Mouse (Mus musculus) monocyte, adult 2 months (primary cell): ENCODE measurements around the gene Hoxa3.

Source experiments
- DNase-seq, 2 experiments: peaks; one replicate each; pipeline ENCODE4 v3.0.0; 2022; ENCODE audit warnings: low spot score in 2 of 2, low read depth in 1 of 2

Gene Hoxa3

GRCm38 (mm10) chr6:52213119-52213986, at the start of gene Hoxa3, which contains the start of gene Gm28308:
Gene Hoxa3, minus strand, starts transcription at chr6:52213336.
Gene Gm28308, minus strand, starts transcription at chr6:52213339.
- DNase-seq: no peak

- DNase-seq: no peak
These were observed 49.6 kb upstream of the Hoxa3 start for GRCm38 (mm10) chr6:52262463-52263320.

GRCm38 (mm10) chr6:52261751-52262462, 48.8 kb upstream of the Hoxa3 start:
- DNase-seq: no peak

- DNase-seq: no peak
These were observed 47.8 kb upstream of the Hoxa3 start, which contains the start of gene Hoxa13 for GRCm38 (mm10) chr6:52260654-52261575. Gene Hoxa13, minus strand, starts transcription at chr6:52260880.

GRCm38 (mm10) chr6:52259811-52260261, 46.7 kb upstream of the Hoxa3 start:
- no peak for DNase-seq

GRCm38 (mm10) chr6:52259081-52259790, 46.1 kb upstream of the Hoxa3 start:
- DNase-seq: no peak

GRCm38 (mm10) chr6:52256956-52257355, 43.8 kb upstream of the Hoxa3 start:
- DNase-seq: peak in 1 of 2 experiments; percentile 65

GRCm38 (mm10) chr6:52253511-52254500, 40.7 kb upstream of the Hoxa3 start:
- peak in 1 of 2 experiments; percentile 13 for DNase-seq

GRCm38 (mm10) chr6:52252775-52253376, 39.7 kb upstream of the Hoxa3 start:
- no peak for DNase-seq

- DNase-seq: no peak
These were observed 39.1 kb upstream of the Hoxa3 start for GRCm38 (mm10) chr6:52252016-52252774.

- DNase-seq: no peak
These were observed 38.2 kb upstream of the Hoxa3 start for GRCm38 (mm10) chr6:52251177-52251879.

GRCm38 (mm10) chr6:52249826-52250225, 36.7 kb upstream of the Hoxa3 start:
- DNase-seq: no peak

GRCm38 (mm10) chr6:52249415-52249738, 36.2 kb upstream of the Hoxa3 start:
- no peak for DNase-seq

GRCm38 (mm10) chr6:52248638-52249414, 35.7 kb upstream of the Hoxa3 start:
- no peak for DNase-seq

GRCm38 (mm10) chr6:52247766-52248637, 34.9 kb upstream of the Hoxa3 start:
- DNase-seq: no peak
